Mouse (Mus musculus): ENCODE results near the gene Ugt1a6b. TPM values are rescaled to one million over a fixed set of nuclear protein-coding genes. Genes with fewer than 3 reads are reported as not detected.

Gene Ugt1a6b
- polyA plus RNA-seq, 1 experiment from 2014 or later, result 4.2 TPM

- H3K9me3 ChIP-seq (replicated peaks; ENCODE audit: control insufficient read depth, low read length), result peaks cover 58% of the 10 kb centered on the region
- no peak overlapping the region for H3K27ac ChIP-seq (ENCODE audit: low read length)
- H3K9ac ChIP-seq (ENCODE audit: low read length), result no peak overlapping the region
- H3K4me3 ChIP-seq (replicated peaks; ENCODE audit: low read length), result no peak overlapping the region
- H3K36me3 ChIP-seq (ENCODE audit: control insufficient read depth, insufficient read depth, low read length), result no peaks in the 10 kb centered on the region
- no peak for ATAC-seq (ENCODE audit: insufficient read depth, low FRiP score)
- no peak overlapping the region for H3K4me2 ChIP-seq (ENCODE audit: low read depth, low read length)
- no peaks in the 10 kb centered on the region for H3K4me1 ChIP-seq (ENCODE audit: control insufficient read depth, insufficient read depth, low read length)
- no peaks in the 10 kb centered on the region for H3K27me3 ChIP-seq (ENCODE audit: control insufficient read depth, insufficient read depth, low read length)
- WGBS, result 70% methylated on average over 10 of the region's 10 CpGs
Observed at GRCm38 (mm10) chr1:88215466-88216380, 112.7 kb downstream of the Ugt1a6b start.

DNA sequence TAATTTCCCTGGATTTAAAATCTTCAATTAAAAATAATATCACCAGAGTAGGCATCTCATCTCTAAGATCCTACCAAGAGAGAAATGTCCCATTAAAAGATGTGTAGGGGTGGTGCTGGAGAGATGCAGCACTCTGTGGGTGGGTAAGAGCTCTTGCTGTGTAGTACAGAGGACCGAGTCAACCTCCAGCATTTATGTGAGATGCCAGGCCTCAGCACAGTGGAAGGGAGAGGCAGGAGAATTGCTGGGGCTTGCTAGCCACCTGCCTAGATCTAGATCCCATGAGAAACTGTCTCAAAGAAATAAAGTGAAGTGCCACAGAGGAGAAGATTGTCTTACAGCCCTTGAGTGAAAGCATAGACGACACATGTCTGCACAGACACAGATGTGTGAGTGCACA is 113.5 kb downstream of the Ugt1a6b start:
- H3K36me3 ChIP-seq (ENCODE audit: control insufficient read depth, insufficient read depth, low read length), result no peaks in the 10 kb centered on the region
- no peaks in the 10 kb centered on the region for H3K4me1 ChIP-seq (ENCODE audit: control insufficient read depth, insufficient read depth, low read length)
- H3K9ac ChIP-seq (ENCODE audit: low read length), result no peak overlapping the region
- ATAC-seq (ENCODE audit: insufficient read depth, low FRiP score), result no peak
- H3K4me2 ChIP-seq (ENCODE audit: low read depth, low read length), result no peak overlapping the region
- H3K4me3 ChIP-seq (replicated peaks; ENCODE audit: low read length), result no peak overlapping the region
- whole genome bisulfite sequencing, result 56% methylated on average over 2 of the region's 2 CpGs
- H3K27me3 ChIP-seq (ENCODE audit: control insufficient read depth, insufficient read depth, low read length), result no peaks in the 10 kb centered on the region
- no peak overlapping the region for H3K27ac ChIP-seq (ENCODE audit: low read length)
- H3K9me3 ChIP-seq (replicated peaks; ENCODE audit: control insufficient read depth, low read length), result peaks cover 55% of the 10 kb centered on the region

GRCm38 (mm10) chr1:88217144-88217543 is 114.1 kb downstream of the Ugt1a6b start:
- 64% methylated on average over 2 of the region's 2 CpGs for WGBS
- Histone ChIP-seq H3K36me3 (ENCODE audit: control insufficient read depth, insufficient read depth, low read length) (no peaks in the 10 kb centered on the region), H3K4me2 (ENCODE audit: low read depth, low read length) (no peak overlapping the region), H3K4me1 (ENCODE audit: control insufficient read depth, insufficient read depth, low read length) (no peaks in the 10 kb centered on the region), H3K9me3 (replicated peaks; ENCODE audit: control insufficient read depth, low read length) (peaks cover 49% of the 10 kb centered on the region), H3K27ac (ENCODE audit: low read length) (no peak overlapping the region), H3K27me3 (ENCODE audit: control insufficient read depth, insufficient read depth, low read length) (no peaks in the 10 kb centered on the region), H3K4me3 (replicated peaks; ENCODE audit: low read length) (no peak overlapping the region), H3K9ac (ENCODE audit: low read length) (no peak overlapping the region)
- no peak for ATAC-seq (ENCODE audit: insufficient read depth, low FRiP score)

DNA sequence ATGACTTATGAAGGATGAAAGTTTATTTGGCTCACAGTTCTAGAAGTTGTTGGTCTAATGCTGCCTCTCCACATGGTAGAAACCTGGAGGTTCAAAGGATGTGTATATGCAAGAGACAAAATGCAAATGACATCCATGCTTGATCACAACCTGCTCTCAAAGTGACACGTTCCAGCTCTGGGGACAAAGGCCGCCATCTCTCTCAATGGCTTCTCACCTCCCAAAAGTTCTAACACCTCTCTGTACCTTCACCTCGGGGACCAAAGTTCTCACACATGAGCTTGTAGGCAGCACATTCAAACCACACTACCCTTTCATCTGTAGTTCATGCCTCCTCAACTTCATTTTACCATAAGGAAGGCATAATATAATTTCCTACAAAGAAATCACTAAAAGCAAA is 114.5 kb downstream of the Ugt1a6b start:
- ATAC-seq (ENCODE audit: insufficient read depth, low FRiP score), result no peak
- H3K9me3 ChIP-seq (replicated peaks; ENCODE audit: control insufficient read depth, low read length), result peaks cover 45% of the 10 kb centered on the region

GRCm38 (mm10) chr1:88218051-88218450 is 115.0 kb downstream of the Ugt1a6b start:
- no peak overlapping the region for H3K27ac ChIP-seq (ENCODE audit: low read length)
- H3K4me3 ChIP-seq (replicated peaks; ENCODE audit: low read length), result no peak overlapping the region
- no peak overlapping the region for H3K9ac ChIP-seq (ENCODE audit: low read length)
- no peak overlapping the region for H3K4me2 ChIP-seq (ENCODE audit: low read depth, low read length)
- H3K9me3 ChIP-seq (replicated peaks; ENCODE audit: control insufficient read depth, low read length), result peaks cover 41% of the 10 kb centered on the region
- H3K27me3 ChIP-seq (ENCODE audit: control insufficient read depth, insufficient read depth, low read length), result no peaks in the 10 kb centered on the region
- ATAC-seq (ENCODE audit: insufficient read depth, low FRiP score), result no peak
- 73% methylated on average over 9 of the region's 9 CpGs for WGBS
- H3K36me3 ChIP-seq (ENCODE audit: control insufficient read depth, insufficient read depth, low read length), result no peaks in the 10 kb centered on the region
- H3K4me1 ChIP-seq (ENCODE audit: control insufficient read depth, insufficient read depth, low read length), result no peaks in the 10 kb centered on the region

More for the DNA sequence above, 114.5 kb downstream of the Ugt1a6b start:
- WGBS, result 37% methylated on average over 3 of the region's 3 CpGs
- Histone ChIP-seq H3K4me2 (ENCODE audit: low read depth, low read length) (no peak overlapping the region), H3K36me3 (ENCODE audit: control insufficient read depth, insufficient read depth, low read length) (no peaks in the 10 kb centered on the region), H3K9ac (ENCODE audit: low read length) (no peak overlapping the region), H3K4me1 (ENCODE audit: control insufficient read depth, insufficient read depth, low read length) (no peaks in the 10 kb centered on the region), H3K4me3 (replicated peaks; ENCODE audit: low read length) (no peak overlapping the region), H3K27me3 (ENCODE audit: control insufficient read depth, insufficient read depth, low read length) (no peaks in the 10 kb centered on the region), H3K27ac (ENCODE audit: low read length) (no peak overlapping the region)

GRCm38 (mm10) chr1:88218591-88218990 is 115.5 kb downstream of the Ugt1a6b start:
- ATAC-seq (ENCODE audit: insufficient read depth, low FRiP score), result no peak
- H3K36me3 ChIP-seq (ENCODE audit: control insufficient read depth, insufficient read depth, low read length), result no peaks in the 10 kb centered on the region
- no peaks in the 10 kb centered on the region for H3K27me3 ChIP-seq (ENCODE audit: control insufficient read depth, insufficient read depth, low read length)
- H3K4me1 ChIP-seq (ENCODE audit: control insufficient read depth, insufficient read depth, low read length), result no peaks in the 10 kb centered on the region
- peaks cover 35% of the 10 kb centered on the region for H3K9me3 ChIP-seq (replicated peaks; ENCODE audit: control insufficient read depth, low read length)
- no peak overlapping the region for H3K27ac ChIP-seq (ENCODE audit: low read length)
- H3K9ac ChIP-seq (ENCODE audit: low read length), result no peak overlapping the region
- H3K4me3 ChIP-seq (replicated peaks; ENCODE audit: low read length), result no peak overlapping the region
- WGBS, result 50% methylated on average over 4 of the region's 4 CpGs
- no peak overlapping the region for H3K4me2 ChIP-seq (ENCODE audit: low read depth, low read length)

DNA sequence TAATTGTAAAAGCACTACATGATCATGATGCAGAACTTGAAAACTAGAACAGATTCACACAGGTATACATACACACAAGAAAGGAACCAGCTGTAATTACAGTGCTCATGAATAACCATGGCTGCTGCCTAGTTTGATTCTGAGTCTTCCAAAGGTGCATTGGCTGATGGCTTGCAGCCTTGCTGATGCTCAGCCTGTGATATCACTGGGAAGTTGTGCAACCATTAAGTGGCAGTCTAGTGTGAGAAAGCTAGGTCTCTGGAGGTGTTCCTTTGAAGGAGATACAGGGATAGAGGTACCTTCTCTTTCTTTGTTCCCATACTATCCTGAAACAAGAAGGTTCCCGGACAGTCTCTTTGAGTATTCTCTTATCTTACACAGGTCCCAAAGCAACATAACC is 116.0 kb downstream of the Ugt1a6b start:
- no peak overlapping the region for H3K9ac ChIP-seq (ENCODE audit: low read length)
- no peak overlapping the region for H3K4me2 ChIP-seq (ENCODE audit: low read depth, low read length)
- H3K27me3 ChIP-seq (ENCODE audit: control insufficient read depth, insufficient read depth, low read length), result no peaks in the 10 kb centered on the region
- peaks cover 31% of the 10 kb centered on the region for H3K9me3 ChIP-seq (replicated peaks; ENCODE audit: control insufficient read depth, low read length)
- no peaks in the 10 kb centered on the region for H3K36me3 ChIP-seq (ENCODE audit: control insufficient read depth, insufficient read depth, low read length)
- no peak overlapping the region for H3K27ac ChIP-seq (ENCODE audit: low read length)
- no peak overlapping the region for H3K4me3 ChIP-seq (replicated peaks; ENCODE audit: low read length)
- H3K4me1 ChIP-seq (ENCODE audit: control insufficient read depth, insufficient read depth, low read length), result no peaks in the 10 kb centered on the region
- no peak for ATAC-seq (ENCODE audit: insufficient read depth, low FRiP score)
- WGBS, result 22% methylated on average over 1 of the region's 1 CpGs

DNA sequence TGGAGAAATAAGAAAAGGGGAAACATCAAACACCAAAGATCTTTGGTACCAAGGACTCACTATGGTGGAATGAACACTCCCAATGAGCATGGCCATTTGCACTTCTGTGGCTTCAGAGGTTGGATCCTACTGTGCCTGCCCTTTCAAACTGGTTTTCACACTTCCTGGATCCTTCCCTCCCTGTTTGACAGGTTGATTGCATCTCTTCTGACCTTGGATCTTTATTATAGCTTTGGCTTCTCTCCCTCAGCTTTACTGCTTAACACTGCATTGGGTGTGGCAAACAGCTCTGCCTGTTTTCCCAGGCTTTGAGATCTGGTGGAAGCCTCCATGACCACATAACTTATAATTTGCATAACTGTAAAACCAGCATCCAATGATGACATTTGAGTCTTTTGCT is 117.3 kb downstream of the Ugt1a6b start:
- Histone ChIP-seq H3K4me2 (ENCODE audit: low read depth, low read length) (no peak overlapping the region), H3K4me1 (ENCODE audit: control insufficient read depth, insufficient read depth, low read length) (no peaks in the 10 kb centered on the region), H3K27me3 (ENCODE audit: control insufficient read depth, insufficient read depth, low read length) (no peaks in the 10 kb centered on the region), H3K9me3 (replicated peaks; ENCODE audit: control insufficient read depth, low read length) (peaks cover 21% of the 10 kb centered on the region), H3K36me3 (ENCODE audit: control insufficient read depth, insufficient read depth, low read length) (no peaks in the 10 kb centered on the region), H3K27ac (ENCODE audit: low read length) (no peak overlapping the region), H3K9ac (ENCODE audit: low read length) (no peak overlapping the region), H3K4me3 (replicated peaks; ENCODE audit: low read length) (no peak overlapping the region)
- ATAC-seq (ENCODE audit: insufficient read depth, low FRiP score), result no peak

DNA sequence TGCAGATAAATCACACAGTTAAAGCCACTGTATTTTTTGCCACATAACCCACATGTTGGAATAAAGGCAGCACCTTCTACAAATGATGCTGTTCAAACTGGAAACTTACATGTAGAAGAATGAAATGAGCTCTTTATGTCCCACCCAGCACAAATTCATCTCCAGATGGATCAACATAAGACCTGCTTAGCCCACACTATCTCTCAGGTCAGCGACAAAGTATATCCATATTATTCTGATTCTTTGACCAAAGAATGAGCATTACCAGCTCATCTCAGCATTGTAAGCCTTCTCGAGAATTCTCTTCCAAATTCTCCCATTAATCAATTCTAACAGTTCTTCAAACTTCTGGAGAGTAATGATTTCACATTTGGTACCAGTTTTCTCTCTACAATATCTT is 119.2 kb downstream of the Ugt1a6b start:
- Histone ChIP-seq H3K4me1 (ENCODE audit: control insufficient read depth, insufficient read depth, low read length) (no peaks in the 10 kb centered on the region), H3K4me2 (ENCODE audit: low read depth, low read length) (no peak overlapping the region), H3K9ac (ENCODE audit: low read length) (no peak overlapping the region), H3K36me3 (ENCODE audit: control insufficient read depth, insufficient read depth, low read length) (no peaks in the 10 kb centered on the region), H3K4me3 (replicated peaks; ENCODE audit: low read length) (no peak overlapping the region), H3K9me3 (replicated peaks; ENCODE audit: control insufficient read depth, low read length) (peaks cover 22% of the 10 kb centered on the region), H3K27ac (ENCODE audit: low read length) (no peak overlapping the region), H3K27me3 (ENCODE audit: control insufficient read depth, insufficient read depth, low read length) (no peaks in the 10 kb centered on the region)
- no peak for ATAC-seq (ENCODE audit: insufficient read depth, low FRiP score)
- WGBS, result 45% methylated on average over 2 of the region's 2 CpGs
